Mouse (Mus musculus): Measurements from ENCODE around the gene Nmnat3.

Gene Nmnat3

GRCm38 (mm10) chr9:98366075-98366474 is 78.8 kb downstream of the Nmnat3 start:
- DNase-seq (ENCODE audit: low spot score) = no peak

- DNase-seq (ENCODE audit: low spot score) = no peak
Measured at GRCm38 (mm10) chr9:98367333-98367962, 80.2 kb downstream of the Nmnat3 start.

- DNase-seq (ENCODE audit: low spot score) = no peak
Measured at GRCm38 (mm10) chr9:98369707-98370106, 82.5 kb downstream of the Nmnat3 start.

- no peak for DNase-seq (ENCODE audit: low spot score)
Measured at GRCm38 (mm10) chr9:98373358-98373757, 86.1 kb downstream of the Nmnat3 start.

GRCm38 (mm10) chr9:98374897-98375296 is 87.7 kb downstream of the Nmnat3 start:
- no peak for DNase-seq (ENCODE audit: low spot score)

GRCm38 (mm10) chr9:98375329-98376170 is 88.3 kb downstream of the Nmnat3 start:
- no peak for DNase-seq (ENCODE audit: low spot score)

GRCm38 (mm10) chr9:98379736-98380135 is 92.5 kb downstream of the Nmnat3 start:
- DNase-seq (ENCODE audit: low spot score) = no peak

- no peak for DNase-seq (ENCODE audit: low spot score)
Measured at GRCm38 (mm10) chr9:98380593-98380992, 93.4 kb downstream of the Nmnat3 start.

- DNase-seq (ENCODE audit: low spot score) = no peak
Measured at GRCm38 (mm10) chr9:98387741-98388632, 100.8 kb downstream of the Nmnat3 start.

- no peak for DNase-seq (ENCODE audit: low spot score)
Measured at GRCm38 (mm10) chr9:98388633-98388965, 101.4 kb downstream of the Nmnat3 start.

GRCm38 (mm10) chr9:98393496-98393895 is 106.3 kb downstream of the Nmnat3 start:
- no peak for DNase-seq (ENCODE audit: low spot score)

GRCm38 (mm10) chr9:98397211-98397610 is 110.0 kb downstream of the Nmnat3 start:
- no peak for DNase-seq (ENCODE audit: low spot score)

- no peak for DNase-seq (ENCODE audit: low spot score)
Measured at GRCm38 (mm10) chr9:98397866-98398265, 110.6 kb downstream of the Nmnat3 start.

- no peak for DNase-seq (ENCODE audit: low spot score)
Measured at GRCm38 (mm10) chr9:98400185-98400894, 113.1 kb downstream of the Nmnat3 start.

- DNase-seq (ENCODE audit: low spot score) = no peak
Measured at GRCm38 (mm10) chr9:98401611-98402010, 114.4 kb downstream of the Nmnat3 start.

GRCm38 (mm10) chr9:98407771-98408170 is 120.5 kb downstream of the Nmnat3 start:
- no peak for DNase-seq (ENCODE audit: low spot score)

- peak; percentile 39 for DNase-seq (ENCODE audit: low spot score)
Measured at GRCm38 (mm10) chr9:98409137-98409536, 121.9 kb downstream of the Nmnat3 start.

GRCm38 (mm10) chr9:98415427-98415826 is 128.2 kb downstream of the Nmnat3 start:
- no peak for DNase-seq (ENCODE audit: low spot score)

- DNase-seq (ENCODE audit: low spot score) = no peak
Measured at GRCm38 (mm10) chr9:98417919-98418318, 130.7 kb downstream of the Nmnat3 start.

GRCm38 (mm10) chr9:98418346-98418745 is 131.1 kb downstream of the Nmnat3 start:
- DNase-seq (ENCODE audit: low spot score) = no peak

- no peak for DNase-seq (ENCODE audit: low spot score)
Measured at GRCm38 (mm10) chr9:98420666-98421065, 133.4 kb downstream of the Nmnat3 start.

GRCm38 (mm10) chr9:98421903-98422302 is 134.7 kb downstream of the Nmnat3 start:
- DNase-seq (ENCODE audit: low spot score) = no peak

Measured in testis, postnatal 14 days (tissue).